Mouse (Mus musculus) limb, embryonic 15.5 days (tissue): ENCODE results near the gene Nppa. TPM values are rescaled to one million over a fixed set of nuclear protein-coding genes. Genes with fewer than 3 reads are reported as not detected.
A peak's percentile ranks its signal among the peaks of the same experiment; 100 is the strongest.
"Not testable (repeated sequence)": the region's sequence is repeated elsewhere in the genome, so short reads cannot be mapped to it uniquely, and the experiment has no call there.

Experiments used
- ATAC-seq: fragments of 200-750 bp; cut with Nextera tagmentation; 2 replicates; pipeline ENCODE4 v1.8.0; 2017; ENCODE audit warnings: low read depth, moderate TSS enrichment; ENCODE audit not compliant: insufficient number of reproducible peaks, low FRiP score, low TSS enrichment
- H3K27ac ChIP-seq: fragments of 300-500 bp; sonication (generic); 2 replicates; pipeline ENCODE4 v1.5.1; 2015; ENCODE audit warnings: moderate library complexity, mild to moderate bottlenecking, inconsistent platforms
- H3K27me3 ChIP-seq: fragments of 300-500 bp; sonication (generic); 2 replicates; pipeline ENCODE4 v1.6.1; 2015; ENCODE audit warnings: inconsistent platforms
- H3K36me3 ChIP-seq: fragments of 300-500 bp; sonication (generic); 2 replicates; pipeline ENCODE4 v1.6.1; 2015; ENCODE audit warnings: inconsistent platforms
- H3K4me1 ChIP-seq: fragments of 300-500 bp; sonication (generic); 2 replicates; pipeline ENCODE4 v1.6.1; 2015; ENCODE audit warnings: inconsistent platforms
- H3K4me2 ChIP-seq: fragments of 300-500 bp; sonication (generic); 2 replicates; pipeline ENCODE4 v1.6.1; 2015; ENCODE audit warnings: mild to moderate bottlenecking, inconsistent platforms
- H3K4me3 ChIP-seq: fragments of 300-500 bp; sonication (generic); 2 replicates; pipeline ENCODE4 v1.5.1; 2015; ENCODE audit warnings: mild to moderate bottlenecking, inconsistent platforms
- H3K9ac ChIP-seq: fragments of 300-500 bp; sonication (generic); 2 replicates; pipeline ENCODE4 v1.6.1; 2015; ENCODE audit warnings: inconsistent platforms
- H3K9me3 ChIP-seq: fragments of 300-500 bp; sonication (generic); 2 replicates; pipeline ENCODE4 v1.6.1; 2016; ENCODE audit warnings: inconsistent platforms
- WGBS: fragments of 180-500 bp; shearing (Covaris S2); methylation state at CpG from one replicate; pipeline ENCODE4 v1.1.7; 2015; 5-methylcytosine and 5-hydroxymethylcytosine counted together
- polyA plus RNA-seq: library from polyadenylated mRNA; unstranded; fragments of >200 nt; fragmentation: Nextera tagmentation; extraction: Ambion mirVana; gene quantifications from 2 replicates; pipeline ENCODE4 v1.2.1, GENCODE M21; 2015

The Nppa gene
- polyA plus RNA-seq, 1 experiment from 2014 or later: not detected

DNA sequence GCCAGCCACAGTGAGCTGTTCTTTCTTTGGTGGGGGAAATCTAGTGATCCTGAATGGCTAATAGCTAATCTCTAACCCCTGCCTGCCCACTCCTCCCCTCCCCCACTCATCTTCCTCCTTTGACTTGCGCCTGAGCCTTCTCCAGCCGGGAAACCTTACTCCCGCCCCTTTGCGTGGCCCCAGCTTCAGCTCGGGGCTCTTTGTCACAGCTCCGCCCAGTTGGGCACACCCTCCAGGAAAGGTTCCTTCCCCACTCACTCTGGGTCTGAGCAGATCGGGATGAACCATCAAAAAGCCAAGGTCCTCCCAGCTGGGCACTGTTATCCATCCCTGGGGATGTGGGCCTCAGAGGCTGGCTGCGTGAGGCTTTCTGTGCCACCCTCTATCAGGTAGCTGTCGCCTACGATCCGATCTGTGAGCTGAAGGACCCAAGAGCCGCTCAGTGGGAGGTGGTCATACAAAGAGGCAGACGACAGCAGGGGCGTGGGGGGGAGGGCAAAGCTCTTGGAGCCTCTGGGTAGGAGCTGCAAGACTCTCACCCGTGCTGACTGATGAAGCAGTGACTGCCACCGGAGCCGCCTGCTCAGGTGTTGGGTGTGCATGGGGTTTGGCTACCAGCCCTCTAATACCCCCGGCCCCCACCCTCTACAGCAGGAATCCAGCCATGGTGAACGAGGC is 40.5 kb downstream of the Nppa start:
- H3K27me3 ChIP-seq: no peaks in the 10 kb centered on the region
- peak; percentile 53 for ATAC-seq

GRCm38 (mm10) chr4:148041611-148042191 is 41.2 kb downstream of the Nppa start:
- no peak for ATAC-seq
- peak overlapping the region; percentile 86 for H3K27ac ChIP-seq
- H3K4me1 ChIP-seq: peaks cover 43% of the 10 kb centered on the region
- WGBS: 4% methylated on average over 16 of the region's 16 CpGs
- peak overlapping the region; percentile 81 for H3K4me3 ChIP-seq
- H3K9me3 ChIP-seq: no peaks in the 10 kb centered on the region
- peak overlapping the region; percentile 85 for H3K4me2 ChIP-seq
- peak overlapping the region; percentile 41 for H3K9ac ChIP-seq
- peaks cover 35% of the 10 kb centered on the region for H3K36me3 ChIP-seq
- H3K27me3 ChIP-seq: no peaks in the 10 kb centered on the region

More for the DNA sequence above, 40.5 kb downstream of the Nppa start:
- Histone ChIP-seq H3K27ac (peak overlapping the region; percentile 86), H3K9ac (peak overlapping the region; percentile 41), H3K4me3 (peak overlapping the region; percentile 81), H3K9me3 (no peaks in the 10 kb centered on the region), H3K4me1 (peaks cover 43% of the 10 kb centered on the region), H3K36me3 (peaks cover 32% of the 10 kb centered on the region), H3K4me2 (peak overlapping the region; percentile 85)
- WGBS: 0% methylated on average over 19 of the region's 19 CpGs

DNA sequence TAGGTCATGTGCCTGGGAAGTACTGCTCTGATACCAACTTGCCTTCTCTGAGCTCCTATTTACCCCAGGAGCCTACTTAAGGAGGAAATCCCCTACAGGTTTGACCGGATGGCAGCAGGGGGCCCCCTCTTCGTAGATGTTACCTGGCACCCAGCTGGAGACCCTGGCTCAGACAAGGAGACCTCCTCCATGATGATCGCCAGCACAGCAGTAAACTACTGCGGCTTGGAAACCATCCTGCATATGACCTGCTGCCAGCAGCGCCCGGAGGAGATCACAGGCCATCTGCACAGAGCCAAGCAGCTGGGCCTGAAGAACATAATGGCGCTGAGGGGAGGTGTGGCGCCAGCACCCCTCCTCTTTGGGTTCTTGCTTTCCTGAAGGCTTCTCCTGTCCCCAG is 42.8 kb downstream of the Nppa start:
- H3K9me3 ChIP-seq, H3K27ac ChIP-seq, H3K27me3 ChIP-seq, H3K9ac ChIP-seq, H3K4me2 ChIP-seq, H3K4me3 ChIP-seq, ATAC-seq: not testable (repeated sequence)
- peaks cover 38% of the 10 kb centered on the region for H3K4me1 ChIP-seq
- WGBS: 88% methylated on average over 7 of the region's 8 CpGs
- H3K36me3 ChIP-seq: peaks cover 45% of the 10 kb centered on the region

DNA sequence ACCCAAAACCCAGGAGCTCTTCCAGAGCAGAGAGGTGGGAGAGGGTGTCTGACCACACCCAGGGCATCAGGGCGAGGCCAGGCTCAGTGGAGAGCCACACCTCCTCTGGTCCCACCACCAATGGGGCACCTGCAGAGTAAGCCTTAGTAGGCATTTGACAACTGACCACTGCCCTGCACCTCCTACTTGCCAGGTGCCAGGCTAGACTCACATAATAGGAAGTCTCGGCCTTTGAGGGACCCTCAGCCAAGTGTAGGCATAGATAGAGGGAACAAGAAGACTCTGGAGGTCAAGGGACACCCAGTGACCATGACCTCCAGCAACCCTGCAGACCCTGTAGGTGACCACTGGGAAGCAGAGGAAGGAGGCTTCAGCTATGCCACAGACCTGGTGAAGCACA is 43.6 kb downstream of the Nppa start:
- H3K9me3 ChIP-seq: no peaks in the 10 kb centered on the region
- no peak for ATAC-seq
- H3K9ac ChIP-seq: no peak overlapping the region
- H3K36me3 ChIP-seq: peaks cover 52% of the 10 kb centered on the region
- no peaks in the 10 kb centered on the region for H3K27me3 ChIP-seq
- 92% methylated on average over 2 of the region's 2 CpGs for WGBS
- H3K27ac ChIP-seq: no peak overlapping the region
- H3K4me2 ChIP-seq: no peak overlapping the region
- H3K4me1 ChIP-seq: peaks cover 38% of the 10 kb centered on the region
- no peak overlapping the region for H3K4me3 ChIP-seq

DNA sequence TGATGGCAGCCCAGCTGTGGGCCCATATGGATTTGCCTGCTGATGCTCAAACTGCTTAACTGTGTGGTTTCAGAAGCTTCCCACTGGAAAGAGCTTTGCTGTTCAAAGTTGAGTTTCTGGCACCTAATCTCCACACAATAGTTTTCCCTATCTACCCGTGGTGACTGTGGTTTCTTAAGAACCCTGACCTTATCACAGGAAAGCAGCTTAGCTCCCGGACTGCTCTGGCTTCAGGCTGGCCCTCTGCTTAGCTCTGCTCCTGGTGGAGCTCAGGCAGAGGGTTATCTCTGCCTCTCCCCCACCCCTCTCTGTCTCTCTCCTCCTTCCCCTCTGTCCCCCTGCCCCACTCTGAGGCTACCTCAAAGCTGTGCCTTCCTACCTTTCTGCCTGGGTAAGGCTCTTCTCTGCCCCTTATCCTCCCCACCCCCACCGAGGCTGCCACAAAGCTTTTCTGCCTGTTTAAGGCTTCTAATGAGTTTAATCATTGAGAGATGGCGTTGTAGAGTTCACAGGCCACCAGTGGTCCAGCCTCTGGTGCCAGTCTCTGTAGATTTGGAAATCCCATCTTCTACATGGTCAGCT is 46.0 kb downstream of the Nppa start:
- Histone ChIP-seq H3K9me3 (no peaks in the 10 kb centered on the region), H3K9ac (no peak overlapping the region), H3K4me1 (peaks cover 15% of the 10 kb centered on the region), H3K27ac (no peak overlapping the region), H3K4me3 (no peak overlapping the region), H3K4me2 (no peak overlapping the region), H3K27me3 (no peaks in the 10 kb centered on the region), H3K36me3 (peaks cover 77% of the 10 kb centered on the region)
- ATAC-seq: no peak
- 73% methylated on average over 4 of the region's 4 CpGs for WGBS

- ATAC-seq, H3K9me3 ChIP-seq, H3K4me1 ChIP-seq, H3K27me3 ChIP-seq, H3K27ac ChIP-seq, H3K4me2 ChIP-seq, H3K4me3 ChIP-seq, H3K9ac ChIP-seq: not testable (repeated sequence)
- WGBS: 90% methylated on average over 3 of the region's 3 CpGs
- peaks cover 91% of the 10 kb centered on the region for H3K36me3 ChIP-seq
Observed at GRCm38 (mm10) chr4:148050396-148050914, 49.9 kb downstream of the Nppa start.

DNA sequence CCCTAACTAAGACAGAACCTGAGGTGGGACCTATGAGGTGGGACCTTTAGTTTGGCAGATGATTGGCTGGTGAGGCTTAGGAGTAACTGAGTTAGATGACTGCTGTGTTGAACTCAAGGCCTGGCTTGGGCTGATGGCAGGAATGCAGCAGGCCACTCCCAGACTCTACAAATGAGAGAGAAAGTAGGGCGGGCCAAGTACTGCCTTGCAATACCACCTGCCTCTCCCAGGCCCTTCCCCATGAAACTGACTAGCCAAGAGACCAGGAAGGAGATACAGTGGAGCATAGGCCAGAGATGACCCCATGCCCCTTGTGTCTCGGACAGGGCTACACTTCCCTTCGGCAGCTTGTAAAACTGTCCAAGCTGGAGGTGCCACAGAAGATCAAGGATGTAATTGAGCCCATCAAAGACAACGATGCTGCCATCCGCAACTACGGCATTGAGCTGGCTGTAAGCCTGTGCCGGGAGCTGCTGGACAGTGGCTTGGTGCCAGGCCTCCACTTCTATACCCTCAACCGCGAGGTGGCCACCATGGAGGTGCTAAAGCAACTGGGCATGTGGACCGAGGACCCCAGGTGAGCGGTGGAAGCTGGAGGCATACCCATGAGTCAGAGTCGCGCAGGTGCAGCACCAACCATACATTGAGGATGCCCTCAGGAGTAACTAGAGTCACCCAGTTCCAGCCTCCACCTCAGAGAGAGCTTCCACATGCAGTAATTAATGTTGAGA is 50.7 kb downstream of the Nppa start:
- peaks cover 91% of the 10 kb centered on the region for H3K36me3 ChIP-seq
- H3K27me3 ChIP-seq: no peaks in the 10 kb centered on the region
- no peaks in the 10 kb centered on the region for H3K9me3 ChIP-seq
- no peak overlapping the region for H3K4me2 ChIP-seq
- H3K9ac ChIP-seq: no peak overlapping the region
- 77% methylated on average over 13 of the region's 13 CpGs for WGBS
- H3K4me3 ChIP-seq: no peak overlapping the region
- no peaks in the 10 kb centered on the region for H3K4me1 ChIP-seq
- H3K27ac ChIP-seq: no peak overlapping the region
- ATAC-seq: no peak

Other genes with a start within 250 kb of the Nppa start
- gene Zfp984, start 190.9 kb upstream of the Nppa start, polyA plus RNA-seq: 6.7 and 7.7 TPM in 2 replicates
- 5.0 and 5.4 TPM in 2 replicates for gene Zfp933, start 152.4 kb upstream of the Nppa start, polyA plus RNA-seq
- 30.8 and 36.3 TPM in 2 replicates for gene Miip, start 131.9 kb upstream of the Nppa start, polyA plus RNA-seq
- gene Fv1, start 131.7 kb upstream of the Nppa start, polyA plus RNA-seq: 8.9 and 9.4 TPM in 2 replicates
- gene Mfn2, start 96.0 kb upstream of the Nppa start, polyA plus RNA-seq: 37.8 and 42.5 TPM in 2 replicates
- 123 and 129 TPM in 2 replicates for gene Plod1, start 64.0 kb upstream of the Nppa start, polyA plus RNA-seq
- 13.6 and 16.4 TPM in 2 replicates for gene 2510039O18Rik, start 59.8 kb upstream of the Nppa start, polyA plus RNA-seq
- gene Nppb, start 14.9 kb upstream of the Nppa start, polyA plus RNA-seq: 0.19 TPM in 1 of 2 replicates, not detected in the other
- 6.5 and 6.8 TPM in 2 replicates for gene Clcn6, start 38.1 kb downstream of the Nppa start, polyA plus RNA-seq
- 23.0 and 24.7 TPM in 2 replicates for gene Mthfr, start 38.4 kb downstream of the Nppa start, polyA plus RNA-seq
- 14.8 and 15.9 TPM in 2 replicates for gene Agtrap, start 87.3 kb downstream of the Nppa start, polyA plus RNA-seq
- 47.7 and 48.4 TPM in 2 replicates for gene Mad2l2, start 129.7 kb downstream of the Nppa start, polyA plus RNA-seq
- gene Draxin, start 130.0 kb downstream of the Nppa start, polyA plus RNA-seq: 0.22 and 0.29 TPM in 2 replicates
- gene Fbxo6, start 151.4 kb downstream of the Nppa start, polyA plus RNA-seq: 18.0 and 20.8 TPM in 2 replicates
- 5.2 and 6.5 TPM in 2 replicates for gene Fbxo44, start 159.8 kb downstream of the Nppa start, polyA plus RNA-seq
- gene Fbxo2, start 159.9 kb downstream of the Nppa start, polyA plus RNA-seq: 4.2 and 4.5 TPM in 2 replicates